Mouse (Mus musculus): Measurements from ENCODE around the gene Aff3. TPM values are rescaled to one million over a fixed set of nuclear protein-coding genes. Genes with fewer than 3 reads are reported as not detected.

The Aff3 gene
- polyA plus RNA-seq, 1 experiment from 2014 or later, result 10.5 TPM

GRCm38 (mm10) chr1:38362275-38362674 lies 302.5 kb downstream of the Aff3 start:
- H3K36me3 ChIP-seq, result no peaks in the 10 kb centered on the region
- H3K4me2 ChIP-seq, result no peak overlapping the region
- H3K4me1 ChIP-seq, result peaks cover 24% of the 10 kb centered on the region
- H3K27me3 ChIP-seq, result no peaks in the 10 kb centered on the region
- ATAC-seq (ENCODE audit: borderline replicate concordance, extremely low read depth, low FRiP score, low TSS enrichment), result no peak
- no peak overlapping the region for H3K4me3 ChIP-seq
- WGBS, result 74% methylated on average over 3 of the region's 3 CpGs
- no peak overlapping the region for H3K27ac ChIP-seq
- H3K9ac ChIP-seq, result no peak overlapping the region
- no peaks in the 10 kb centered on the region for H3K9me3 ChIP-seq

DNA sequence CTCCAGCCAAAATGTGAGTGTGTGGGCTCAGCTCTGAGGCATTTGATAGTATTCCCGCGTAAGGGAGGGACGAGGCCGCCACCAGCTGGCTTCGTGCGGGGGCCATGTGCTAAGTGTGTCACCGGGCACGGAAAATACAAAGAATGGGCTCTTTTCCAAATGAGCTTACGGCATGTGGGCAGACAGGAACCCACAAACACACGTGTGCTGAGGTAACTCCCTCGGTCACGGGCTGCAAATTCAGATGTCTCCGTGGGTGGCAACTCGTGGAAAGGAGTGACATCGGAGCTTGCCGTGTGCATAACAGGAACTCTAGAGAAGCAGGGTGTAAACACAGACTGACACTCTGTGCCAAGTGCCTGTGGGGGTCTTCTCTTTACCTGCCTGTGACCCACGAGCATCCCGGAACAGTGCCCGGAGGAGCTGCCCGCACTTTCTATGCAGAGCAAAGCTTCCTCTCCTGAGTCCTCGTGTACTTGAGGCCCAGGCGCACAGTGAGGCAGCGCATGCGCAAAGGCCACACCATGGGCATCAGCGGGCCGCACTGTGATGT lies 305.9 kb downstream of the Aff3 start:
- H3K9ac ChIP-seq, result no peak overlapping the region
- peak; percentile 60 for ATAC-seq (ENCODE audit: borderline replicate concordance, extremely low read depth, low FRiP score, low TSS enrichment)
- peak overlapping the region; percentile 18; the same call in 1 of the 2 replicates for H3K4me2 ChIP-seq
- no peaks in the 10 kb centered on the region for H3K36me3 ChIP-seq
- H3K4me3 ChIP-seq, result no peak overlapping the region
- H3K4me1 ChIP-seq, result peaks cover 27% of the 10 kb centered on the region
- no peaks in the 10 kb centered on the region for H3K27me3 ChIP-seq
- H3K27ac ChIP-seq, result peak overlapping the region; percentile 61
- no peaks in the 10 kb centered on the region for H3K9me3 ChIP-seq
- WGBS, result 64% methylated on average over 26 of the region's 26 CpGs

DNA sequence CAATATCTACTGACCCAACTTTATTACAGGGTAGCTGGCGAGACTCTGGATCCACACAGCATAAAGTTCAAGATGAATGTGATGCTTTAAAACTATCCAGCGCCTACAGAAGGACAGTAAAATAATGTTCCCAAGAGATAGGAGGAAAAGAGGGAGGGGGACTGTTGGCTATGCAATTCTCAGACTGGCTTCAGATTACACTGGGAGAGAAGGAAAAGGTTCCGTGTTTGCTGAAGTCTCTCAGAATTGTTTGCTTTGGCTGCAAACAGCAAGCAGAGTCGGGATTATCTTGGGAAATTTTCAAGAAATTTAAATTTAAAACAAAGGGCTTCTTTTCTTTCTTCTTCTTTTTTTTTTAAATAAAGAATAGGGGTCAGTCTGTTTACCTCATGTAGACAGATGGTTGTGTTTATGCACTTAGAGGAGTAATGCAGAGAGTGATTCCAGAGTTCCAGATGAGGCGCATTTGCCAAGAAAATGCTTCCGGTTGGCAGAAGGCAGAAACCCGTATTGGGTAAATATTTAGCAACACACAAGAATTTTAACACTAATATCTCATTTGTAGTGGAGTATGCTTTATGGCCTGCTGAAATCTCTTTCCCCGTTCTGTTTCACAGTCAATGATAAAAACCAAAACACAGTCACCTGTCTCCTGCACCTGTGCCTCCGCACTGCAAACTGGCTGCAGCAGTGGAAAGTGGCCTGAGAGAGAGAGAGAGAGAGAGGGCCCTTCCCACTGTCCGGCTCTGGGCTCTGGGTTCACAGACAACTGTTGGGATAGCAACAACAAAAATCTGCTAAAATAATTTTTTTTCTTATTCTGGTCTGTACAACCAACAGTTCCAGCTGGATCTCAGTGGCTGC lies 306.6 kb downstream of the Aff3 start:
- ATAC-seq (ENCODE audit: borderline replicate concordance, extremely low read depth, low FRiP score, low TSS enrichment), result peak; percentile 71
- WGBS, result 15% methylated on average over 10 of the region's 10 CpGs
- peak overlapping the region; percentile 61 for H3K27ac ChIP-seq

GRCm38 (mm10) chr1:38354585-38354984 lies 310.2 kb downstream of the Aff3 start:
- Histone ChIP-seq H3K4me3 (no peak overlapping the region), H3K27me3 (no peaks in the 10 kb centered on the region), H3K27ac (no peak overlapping the region), H3K4me1 (peaks cover 25% of the 10 kb centered on the region), H3K9ac (no peak overlapping the region), H3K9me3 (no peaks in the 10 kb centered on the region), H3K4me2 (no peak overlapping the region), H3K36me3 (no peaks in the 10 kb centered on the region)
- ATAC-seq (ENCODE audit: borderline replicate concordance, extremely low read depth, low FRiP score, low TSS enrichment), result no peak
- 86% methylated on average over 4 of the region's 4 CpGs for WGBS

More for the DNA sequence above, 306.6 kb downstream of the Aff3 start:
- H3K27me3 ChIP-seq, result no peaks in the 10 kb centered on the region
- H3K9me3 ChIP-seq, result no peaks in the 10 kb centered on the region
- H3K4me3 ChIP-seq, result no peak overlapping the region
- no peak overlapping the region for H3K9ac ChIP-seq
- H3K4me1 ChIP-seq, result peaks cover 25% of the 10 kb centered on the region
- peak overlapping the region; percentile 18; the same call in 1 of the 2 replicates for H3K4me2 ChIP-seq
- H3K36me3 ChIP-seq, result no peaks in the 10 kb centered on the region

GRCm38 (mm10) chr1:38347346-38347745 lies 317.4 kb downstream of the Aff3 start:
- 71% methylated on average over 4 of the region's 4 CpGs for WGBS
- Histone ChIP-seq H3K4me2 (no peak overlapping the region), H3K4me3 (no peak overlapping the region), H3K9me3 (no peaks in the 10 kb centered on the region), H3K9ac (no peak overlapping the region), H3K4me1 (no peaks in the 10 kb centered on the region), H3K36me3 (no peaks in the 10 kb centered on the region), H3K27ac (no peak overlapping the region), H3K27me3 (no peaks in the 10 kb centered on the region)
- no peak for ATAC-seq (ENCODE audit: borderline replicate concordance, extremely low read depth, low FRiP score, low TSS enrichment)

- Histone ChIP-seq H3K9ac (no peak overlapping the region), H3K27ac (no peak overlapping the region), H3K9me3 (no peaks in the 10 kb centered on the region), H3K27me3 (no peaks in the 10 kb centered on the region), H3K4me3 (no peak overlapping the region), H3K36me3 (no peaks in the 10 kb centered on the region), H3K4me2 (no peak overlapping the region), H3K4me1 (no peaks in the 10 kb centered on the region)
- no peak for ATAC-seq (ENCODE audit: borderline replicate concordance, extremely low read depth, low FRiP score, low TSS enrichment)
- 89% methylated on average over 7 of the region's 7 CpGs for WGBS
Measured at GRCm38 (mm10) chr1:38334206-38334605, 330.5 kb downstream of the Aff3 start.

DNA sequence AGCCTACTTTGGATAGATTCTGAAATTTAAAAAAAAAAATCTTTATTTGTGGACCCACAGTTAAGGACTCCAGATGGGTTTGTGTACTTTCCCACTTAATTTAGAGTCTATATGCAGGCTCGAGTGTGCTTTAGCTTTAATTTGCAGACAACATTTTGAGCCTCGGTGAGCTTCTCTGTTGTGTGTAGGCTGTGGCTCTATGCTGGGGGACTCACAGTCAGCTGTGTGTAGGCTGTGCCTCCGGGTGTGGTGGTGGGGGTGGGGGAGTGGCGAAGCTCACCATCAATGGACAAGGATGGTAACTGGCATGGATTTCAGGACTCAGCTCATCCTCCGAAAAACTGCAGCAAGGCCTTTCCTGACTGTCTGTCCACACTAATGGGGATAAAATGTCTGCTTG lies 331.8 kb downstream of the Aff3 start:
- no peak overlapping the region for H3K4me3 ChIP-seq
- no peak overlapping the region for H3K27ac ChIP-seq
- H3K9me3 ChIP-seq, result no peaks in the 10 kb centered on the region
- no peak overlapping the region for H3K4me2 ChIP-seq
- WGBS, result 82% methylated on average over 5 of the region's 5 CpGs
- ATAC-seq (ENCODE audit: borderline replicate concordance, extremely low read depth, low FRiP score, low TSS enrichment), result no peak
- no peak overlapping the region for H3K9ac ChIP-seq
- H3K4me1 ChIP-seq, result no peaks in the 10 kb centered on the region
- no peaks in the 10 kb centered on the region for H3K27me3 ChIP-seq
- H3K36me3 ChIP-seq, result no peaks in the 10 kb centered on the region

DNA sequence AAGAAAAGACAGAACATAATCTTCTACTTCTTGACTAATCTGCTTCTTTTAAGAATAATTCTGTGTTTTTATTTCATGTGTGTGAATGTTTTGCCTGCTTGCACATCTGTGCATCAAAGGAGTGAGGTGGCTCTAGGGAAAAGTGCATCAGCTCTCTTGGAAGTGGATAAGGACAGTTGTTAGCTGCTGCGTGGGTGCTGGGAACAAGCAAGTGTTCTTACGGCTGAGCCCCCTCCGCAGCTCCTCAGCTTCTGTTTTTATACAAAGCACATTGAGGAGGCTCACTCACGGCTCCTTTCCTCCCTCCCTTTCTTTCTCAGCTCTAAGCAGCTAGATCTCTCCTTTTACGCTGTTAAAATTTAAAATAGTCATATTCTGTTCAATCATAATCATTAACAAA lies 340.5 kb downstream of the Aff3 start:
- Histone ChIP-seq H3K9me3 (no peaks in the 10 kb centered on the region), H3K36me3 (no peaks in the 10 kb centered on the region), H3K27ac (no peak overlapping the region), H3K4me2 (no peak overlapping the region), H3K9ac (no peak overlapping the region), H3K4me3 (no peak overlapping the region), H3K27me3 (no peaks in the 10 kb centered on the region), H3K4me1 (no peaks in the 10 kb centered on the region)
- 77% methylated on average over 5 of the region's 5 CpGs for WGBS
- no peak for ATAC-seq (ENCODE audit: borderline replicate concordance, extremely low read depth, low FRiP score, low TSS enrichment)

- ATAC-seq (ENCODE audit: borderline replicate concordance, extremely low read depth, low FRiP score, low TSS enrichment), result no peak
- Histone ChIP-seq H3K4me2 (no peak overlapping the region), H3K27me3 (no peaks in the 10 kb centered on the region), H3K4me1 (no peaks in the 10 kb centered on the region), H3K4me3 (no peak overlapping the region), H3K36me3 (no peaks in the 10 kb centered on the region), H3K9ac (no peak overlapping the region), H3K9me3 (no peaks in the 10 kb centered on the region), H3K27ac (no peak overlapping the region)
- WGBS, result 84% methylated on average over 8 of the region's 8 CpGs
Measured at GRCm38 (mm10) chr1:38321861-38322260, 342.9 kb downstream of the Aff3 start.

DNA sequence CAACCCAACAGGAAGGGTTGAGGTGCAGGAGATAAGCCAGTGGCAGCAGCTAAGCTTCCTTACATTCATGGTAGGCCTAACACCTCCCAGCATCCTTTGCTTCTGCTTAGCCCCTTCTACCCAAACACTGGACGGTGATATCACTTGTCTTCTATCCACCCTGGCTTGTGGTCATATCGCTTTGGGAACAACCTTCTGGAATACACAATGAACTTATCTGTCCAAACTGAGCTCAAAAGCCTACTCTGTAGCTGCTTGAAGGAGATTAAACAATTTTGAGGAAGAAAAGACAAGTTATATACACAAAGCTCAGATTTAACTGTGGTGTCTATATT lies 343.8 kb downstream of the Aff3 start:
- 78% methylated on average over 2 of the region's 2 CpGs for WGBS
- Histone ChIP-seq H3K4me2 (no peak overlapping the region), H3K9me3 (no peaks in the 10 kb centered on the region), H3K4me3 (no peak overlapping the region), H3K27ac (no peak overlapping the region), H3K9ac (no peak overlapping the region), H3K4me1 (no peaks in the 10 kb centered on the region), H3K36me3 (no peaks in the 10 kb centered on the region), H3K27me3 (no peaks in the 10 kb centered on the region)
- no peak for ATAC-seq (ENCODE audit: borderline replicate concordance, extremely low read depth, low FRiP score, low TSS enrichment)

- Histone ChIP-seq H3K4me1 (no peaks in the 10 kb centered on the region), H3K27me3 (no peaks in the 10 kb centered on the region), H3K27ac (no peak overlapping the region), H3K4me2 (no peak overlapping the region), H3K36me3 (no peaks in the 10 kb centered on the region), H3K9me3 (no peaks in the 10 kb centered on the region), H3K9ac (no peak overlapping the region), H3K4me3 (no peak overlapping the region)
- 75% methylated on average over 16 of the region's 16 CpGs for WGBS
- ATAC-seq (ENCODE audit: borderline replicate concordance, extremely low read depth, low FRiP score, low TSS enrichment), result no peak
Measured at GRCm38 (mm10) chr1:38320126-38320970, 344.4 kb downstream of the Aff3 start.

DNA sequence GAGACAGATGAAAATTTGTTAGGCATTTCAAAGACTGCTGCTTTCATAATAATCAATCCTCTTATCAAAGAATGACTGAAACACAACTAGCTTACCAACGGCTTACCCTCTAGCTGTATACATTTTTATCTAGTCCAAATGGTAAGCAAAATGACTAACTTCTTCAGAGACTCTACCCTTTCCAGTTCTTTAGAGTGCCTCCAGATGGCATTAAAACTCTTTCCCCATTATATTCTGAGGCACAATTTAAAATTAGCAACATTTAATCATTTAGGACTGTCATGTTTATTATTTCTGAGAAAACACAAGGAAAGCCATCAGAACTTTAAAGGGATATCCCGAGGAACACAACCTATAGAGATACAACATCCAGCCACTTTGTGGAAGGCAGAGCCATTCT lies 346.1 kb downstream of the Aff3 start:
- no peak for ATAC-seq (ENCODE audit: borderline replicate concordance, extremely low read depth, low FRiP score, low TSS enrichment)
- Histone ChIP-seq H3K4me2 (no peak overlapping the region), H3K27ac (no peak overlapping the region), H3K9me3 (no peaks in the 10 kb centered on the region), H3K27me3 (no peaks in the 10 kb centered on the region), H3K9ac (no peak overlapping the region), H3K36me3 (no peaks in the 10 kb centered on the region), H3K4me1 (no peaks in the 10 kb centered on the region), H3K4me3 (no peak overlapping the region)
- WGBS, result 37% methylated on average over 2 of the region's 2 CpGs
